Mouse (Mus musculus) intestine, embryonic 15.5 days (tissue): ENCODE results near the gene Col4a3. TPM values are rescaled to one million over a fixed set of nuclear protein-coding genes. Genes with fewer than 3 reads are reported as not detected.

Experiments
- ATAC-seq: fragments of 200-750 bp; cut with Nextera tagmentation; 2 replicates; pipeline ENCODE4 v1.8.0; 2017; ENCODE audit warnings: moderate TSS enrichment, moderate library complexity
- H3K27ac ChIP-seq: fragments of 300-500 bp; sonication (generic); 2 replicates; pipeline ENCODE4 v1.5.1; 2015; ENCODE audit warnings: mild to moderate bottlenecking, inconsistent platforms
- H3K27me3 ChIP-seq: fragments of 300-500 bp; sonication (generic); replicated peaks from 2 replicates; pipeline ENCODE4 v1.6.1; 2015; ENCODE audit warnings: inconsistent platforms
- H3K36me3 ChIP-seq: fragments of 300-500 bp; sonication (generic); 2 replicates; pipeline ENCODE4 v1.6.1; 2015; ENCODE audit warnings: inconsistent platforms
- H3K4me1 ChIP-seq: fragments of 300-500 bp; sonication (generic); replicated peaks from 2 replicates; pipeline ENCODE4 v1.6.1; 2015; ENCODE audit warnings: inconsistent platforms
- H3K4me2 ChIP-seq: fragments of 300-500 bp; sonication (generic); replicated peaks from 2 replicates; pipeline ENCODE4 v1.6.1; 2015; ENCODE audit warnings: mild to moderate bottlenecking, inconsistent platforms
- H3K4me3 ChIP-seq: fragments of 300-500 bp; sonication (generic); replicated peaks from 2 replicates; pipeline ENCODE4 v1.5.1; 2015; ENCODE audit warnings: inconsistent platforms
- H3K9ac ChIP-seq: fragments of 300-500 bp; sonication (generic); 2 replicates; pipeline ENCODE4 v1.6.1; 2015; ENCODE audit warnings: inconsistent platforms
- H3K9me3 ChIP-seq: fragments of 300-500 bp; sonication (generic); 2 replicates; pipeline ENCODE4 v1.6.1; 2016; ENCODE audit warnings: inconsistent platforms
- WGBS: fragments of 180-500 bp; shearing (Covaris S2); methylation state at CpG from one replicate; pipeline ENCODE4 v1.1.7; 2015; 5-methylcytosine and 5-hydroxymethylcytosine counted together
- polyA plus RNA-seq: library from polyadenylated mRNA; unstranded; fragments of >200 nt; fragmentation: Nextera tagmentation; extraction: Ambion mirVana; gene quantifications from 2 replicates; pipeline ENCODE4 v1.2.1, GENCODE M21; 2015

Col4a3 gene
- polyA plus RNA-seq, 1 experiment from 2014 or later = 0.25 TPM

DNA sequence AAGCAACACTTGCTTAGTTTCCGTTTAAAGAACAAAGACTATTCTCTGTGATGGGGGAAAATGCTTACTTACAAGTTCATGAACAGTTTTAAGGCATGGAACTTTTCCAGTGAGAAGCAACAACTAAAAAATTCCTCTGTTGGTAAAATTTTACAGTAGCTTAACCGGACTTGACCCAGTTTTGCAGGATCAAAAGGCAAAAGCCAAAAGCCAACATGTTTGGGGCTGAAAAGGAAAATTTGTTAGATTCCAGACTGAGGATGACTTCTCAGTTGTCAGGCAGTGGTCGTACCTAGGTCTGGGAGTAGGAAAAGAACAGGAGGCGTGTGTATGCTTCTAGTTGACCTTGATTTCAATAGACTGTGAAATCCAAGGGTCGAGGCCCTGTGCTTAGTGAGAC is 31.3 kb downstream of the Col4a3 start:
- no peak for ATAC-seq

DNA sequence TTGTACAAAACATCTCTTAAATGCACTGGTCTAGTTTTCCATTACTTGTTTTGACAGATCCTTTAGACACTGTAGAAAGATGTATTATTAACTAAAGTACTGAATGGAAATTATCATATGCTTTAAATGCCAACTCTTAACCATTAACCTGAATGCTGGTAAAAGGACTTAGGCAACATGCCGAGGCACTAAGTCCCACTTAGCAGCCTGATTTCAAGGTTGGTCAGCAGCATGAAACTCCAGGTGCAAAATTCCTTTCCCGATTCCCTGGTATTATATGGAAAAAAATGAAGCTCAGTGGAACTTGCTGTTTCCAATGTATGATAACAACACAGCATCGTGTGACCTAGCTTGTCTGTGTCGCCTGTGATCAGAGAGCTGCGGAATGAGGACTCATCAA is 31.9 kb downstream of the Col4a3 start:
- Histone ChIP-seq H3K4me1 (no peaks in the 10 kb centered on the region), H3K9me3 (no peaks in the 10 kb centered on the region), H3K9ac (no peak overlapping the region), H3K4me3 (no peak overlapping the region), H3K27me3 (no peaks in the 10 kb centered on the region), H3K4me2 (no peak overlapping the region), H3K36me3 (no peaks in the 10 kb centered on the region), H3K27ac (no peak overlapping the region)
- ATAC-seq = no peak
- WGBS = 83% methylated on average over 5 of the region's 5 CpGs

More for the DNA sequence above, 31.3 kb downstream of the Col4a3 start:
- Histone ChIP-seq H3K4me3 (no peak overlapping the region), H3K9me3 (no peaks in the 10 kb centered on the region), H3K4me1 (no peaks in the 10 kb centered on the region), H3K9ac (no peak overlapping the region), H3K36me3 (no peaks in the 10 kb centered on the region), H3K4me2 (no peak overlapping the region), H3K27ac (no peak overlapping the region), H3K27me3 (no peaks in the 10 kb centered on the region)
- WGBS = 69% methylated on average over 5 of the region's 5 CpGs

DNA sequence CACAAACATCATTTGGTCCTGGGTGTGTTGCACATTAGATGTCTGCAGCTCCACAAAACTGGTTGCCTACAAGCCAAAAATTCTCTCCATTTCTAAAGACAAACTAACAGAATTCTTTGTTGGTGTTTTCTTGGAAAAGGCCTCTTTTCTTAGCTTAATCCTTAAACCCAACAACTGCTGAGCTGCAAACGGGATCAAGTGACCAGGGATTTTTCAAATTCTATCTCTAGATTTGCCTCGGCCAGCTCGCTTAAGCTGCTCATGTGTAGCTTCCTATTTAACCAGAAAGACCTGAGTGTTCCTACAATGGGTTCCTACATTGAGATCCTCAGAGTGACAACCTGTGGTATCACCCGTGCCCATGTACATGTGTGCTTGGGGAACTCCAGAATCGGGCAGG is 33.3 kb downstream of the Col4a3 start:
- Histone ChIP-seq H3K4me3 (no peak overlapping the region), H3K36me3 (no peaks in the 10 kb centered on the region), H3K27me3 (no peaks in the 10 kb centered on the region), H3K9me3 (no peaks in the 10 kb centered on the region), H3K9ac (no peak overlapping the region), H3K27ac (no peak overlapping the region), H3K4me1 (no peaks in the 10 kb centered on the region), H3K4me2 (no peak overlapping the region)
- WGBS = 86% methylated on average over 5 of the region's 5 CpGs
- no peak for ATAC-seq

DNA sequence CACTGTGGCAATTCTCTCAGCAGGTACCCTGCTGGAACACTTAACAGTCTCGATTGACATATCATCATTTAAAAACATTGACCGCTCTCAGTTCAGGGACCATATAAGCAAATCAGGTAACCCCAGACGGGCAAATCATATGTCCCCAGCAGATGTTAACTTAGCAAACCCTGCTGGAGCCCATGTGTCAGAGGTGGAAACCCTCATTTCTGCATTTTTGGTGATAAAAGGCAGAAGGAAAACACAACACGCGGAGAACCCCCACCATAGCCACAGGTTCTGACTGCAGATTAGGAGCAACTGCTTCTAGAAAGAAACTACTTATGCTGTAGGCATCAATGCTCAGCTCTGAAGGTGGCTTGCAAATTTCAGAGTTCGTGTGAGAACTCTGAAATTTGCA is 38.2 kb downstream of the Col4a3 start:
- no peak for ATAC-seq
- H3K27me3 ChIP-seq = no peaks in the 10 kb centered on the region
- no peak overlapping the region for H3K27ac ChIP-seq
- no peaks in the 10 kb centered on the region for H3K4me1 ChIP-seq
- no peak overlapping the region for H3K4me3 ChIP-seq
- no peaks in the 10 kb centered on the region for H3K9me3 ChIP-seq
- H3K9ac ChIP-seq = no peak overlapping the region
- WGBS = 79% methylated on average over 6 of the region's 6 CpGs
- H3K36me3 ChIP-seq = no peaks in the 10 kb centered on the region
- no peak overlapping the region for H3K4me2 ChIP-seq

DNA sequence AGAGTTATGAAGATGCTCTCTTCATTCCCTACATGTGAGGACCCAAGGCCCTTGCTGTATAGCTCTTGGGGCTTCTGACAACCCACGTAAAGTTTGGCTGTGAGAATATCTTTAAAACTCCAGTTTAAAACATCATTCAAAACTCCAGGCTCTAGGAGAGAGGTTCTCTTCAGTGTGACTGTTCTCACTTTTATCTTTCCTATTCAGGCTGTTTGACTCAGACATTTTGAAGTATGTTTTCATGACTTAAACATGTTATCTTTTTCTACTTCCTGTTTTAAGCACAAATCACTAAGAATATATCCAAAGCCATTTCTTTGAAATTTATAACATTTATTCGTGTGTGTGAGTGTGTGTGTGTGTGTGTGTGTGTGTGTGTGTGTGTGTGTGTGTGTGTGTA is 38.8 kb downstream of the Col4a3 start:
- Histone ChIP-seq H3K4me1 (no peaks in the 10 kb centered on the region), H3K4me2 (no peak overlapping the region), H3K4me3 (no peak overlapping the region), H3K36me3 (no peaks in the 10 kb centered on the region), H3K27ac (no peak overlapping the region), H3K9me3 (no peaks in the 10 kb centered on the region), H3K9ac (no peak overlapping the region), H3K27me3 (no peaks in the 10 kb centered on the region)
- ATAC-seq = no peak
- WGBS = 58% methylated on average over 2 of the region's 2 CpGs

DNA sequence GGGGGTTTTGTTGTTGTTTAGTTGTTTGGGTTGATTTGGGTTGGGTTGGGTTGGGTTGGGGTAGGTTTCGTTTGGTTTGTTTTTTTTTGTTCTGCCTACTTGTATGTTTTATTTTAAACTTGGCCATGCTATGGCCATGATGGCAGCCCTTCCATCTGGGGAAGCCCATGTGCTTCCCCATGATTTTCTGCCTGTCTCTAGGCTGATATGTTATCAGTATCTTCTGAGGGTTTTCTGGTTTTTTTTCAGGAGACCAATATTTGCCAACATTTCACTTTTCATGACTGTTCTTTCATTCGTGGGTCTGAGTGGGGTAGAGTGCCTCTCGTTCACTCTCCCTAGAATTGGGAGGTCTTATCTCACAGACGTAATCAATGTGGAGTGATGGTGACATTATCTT is 40.9 kb downstream of the Col4a3 start:
- Histone ChIP-seq H3K4me1 (no peaks in the 10 kb centered on the region), H3K4me2 (no peak overlapping the region), H3K9me3 (no peaks in the 10 kb centered on the region), H3K27ac (no peak overlapping the region), H3K9ac (no peak overlapping the region), H3K36me3 (no peaks in the 10 kb centered on the region), H3K27me3 (no peaks in the 10 kb centered on the region), H3K4me3 (no peak overlapping the region)
- no peak for ATAC-seq
- WGBS = 38% methylated on average over 4 of the region's 4 CpGs

DNA sequence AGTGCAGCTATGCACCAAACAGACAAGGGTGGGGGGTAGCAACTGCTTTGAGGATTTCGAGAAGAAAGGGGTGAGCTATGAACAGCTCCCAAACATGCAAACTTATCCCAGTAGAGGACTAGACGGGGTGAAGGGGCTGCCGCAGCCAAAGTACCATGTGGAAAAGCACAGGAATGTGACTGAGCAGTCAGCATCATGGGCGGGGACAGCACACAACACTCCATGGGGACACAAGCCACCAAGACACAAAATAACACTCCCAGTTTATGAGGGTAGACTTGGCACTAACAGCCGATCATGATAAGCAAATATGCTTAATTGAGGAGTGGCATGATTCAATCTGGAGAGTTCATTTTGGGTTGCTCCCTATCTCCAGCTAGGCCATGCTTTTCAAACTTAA is 42.8 kb downstream of the Col4a3 start:
- Histone ChIP-seq H3K4me1 (no peaks in the 10 kb centered on the region), H3K27me3 (no peaks in the 10 kb centered on the region), H3K9ac (no peak overlapping the region), H3K9me3 (no peaks in the 10 kb centered on the region), H3K4me3 (no peak overlapping the region), H3K36me3 (no peaks in the 10 kb centered on the region), H3K27ac (no peak overlapping the region), H3K4me2 (no peak overlapping the region)
- WGBS = 78% methylated on average over 5 of the region's 5 CpGs
- ATAC-seq = no peak

DNA sequence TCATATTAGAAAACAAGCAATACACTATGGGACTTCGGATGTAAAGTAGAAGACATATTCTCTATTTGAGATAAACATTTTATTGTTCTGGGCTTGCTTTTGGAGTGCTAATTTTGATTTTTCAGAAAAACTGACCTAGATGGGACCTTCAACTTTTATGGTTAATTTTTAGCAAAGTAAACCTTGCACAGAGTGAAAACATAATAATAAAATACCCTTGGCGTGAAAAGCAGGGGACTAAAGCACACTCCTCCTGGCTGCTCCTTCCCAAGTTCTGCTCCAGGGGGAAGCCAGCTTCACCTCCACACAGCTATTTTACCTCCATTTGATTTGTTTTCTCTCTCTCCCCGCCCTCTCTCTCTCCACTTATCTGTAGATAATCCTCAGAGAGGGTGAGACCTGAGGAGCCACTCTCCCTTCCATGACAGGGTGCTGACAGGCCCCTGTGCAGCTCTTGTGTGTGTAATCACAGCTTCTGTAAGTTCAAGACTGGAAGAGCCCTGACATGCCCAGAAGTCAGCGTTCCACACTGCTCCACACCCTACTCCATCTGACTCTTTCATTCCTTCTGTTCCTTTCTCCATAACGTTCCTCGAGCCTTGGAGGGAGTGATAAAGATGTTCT is 44.6 kb downstream of the Col4a3 start:
- no peak overlapping the region for H3K9ac ChIP-seq
- H3K4me3 ChIP-seq = no peak overlapping the region
- WGBS = 64% methylated on average over 6 of the region's 6 CpGs
- no peaks in the 10 kb centered on the region for H3K36me3 ChIP-seq
- no peaks in the 10 kb centered on the region for H3K4me1 ChIP-seq
- H3K4me2 ChIP-seq = no peak overlapping the region
- H3K9me3 ChIP-seq = no peaks in the 10 kb centered on the region
- no peak for ATAC-seq
- no peak overlapping the region for H3K27ac ChIP-seq
- H3K27me3 ChIP-seq = no peaks in the 10 kb centered on the region

DNA sequence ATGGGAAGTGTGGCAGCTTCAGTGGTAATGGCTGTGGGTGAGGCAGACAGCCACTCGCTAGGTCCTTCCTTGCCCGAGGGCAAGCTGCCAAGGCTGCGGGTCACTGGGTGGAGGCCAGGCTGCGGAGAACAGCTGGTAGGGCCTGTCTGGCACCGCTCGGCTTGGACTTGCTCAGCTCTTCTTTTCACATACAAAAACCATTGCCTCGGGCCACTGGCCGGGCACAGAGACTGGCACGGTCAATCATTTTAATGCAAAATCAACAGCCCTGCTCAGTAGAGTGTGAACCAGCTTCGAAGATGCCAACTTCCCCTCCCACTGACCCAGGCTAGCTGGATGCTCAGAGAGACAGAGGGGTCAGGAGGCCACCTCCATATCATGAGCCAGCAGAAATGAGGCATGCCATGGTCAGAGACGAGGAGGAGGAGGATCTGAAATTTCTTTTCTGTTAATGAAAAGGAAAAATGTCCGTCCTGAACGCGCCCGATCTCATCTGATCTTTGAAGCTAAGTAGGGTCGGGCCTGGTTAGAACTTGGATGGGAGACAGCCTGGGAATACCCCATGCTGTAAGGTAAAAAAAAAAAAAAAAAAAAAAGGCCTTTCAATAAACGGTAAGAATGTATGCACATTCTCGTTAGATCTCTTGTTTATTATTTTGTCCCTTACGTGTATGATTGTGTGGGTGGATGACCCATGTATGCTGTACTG is 48.0 kb downstream of the Col4a3 start:
- WGBS = 88% methylated on average over 19 of the region's 19 CpGs
- no peaks in the 10 kb centered on the region for H3K9me3 ChIP-seq
- H3K27me3 ChIP-seq = no peaks in the 10 kb centered on the region
- H3K9ac ChIP-seq = no peak overlapping the region
- no peak overlapping the region for H3K4me3 ChIP-seq
- no peak overlapping the region for H3K27ac ChIP-seq
- no peak overlapping the region for H3K4me2 ChIP-seq
- H3K36me3 ChIP-seq = no peaks in the 10 kb centered on the region
- no peaks in the 10 kb centered on the region for H3K4me1 ChIP-seq
- ATAC-seq = no peak

DNA sequence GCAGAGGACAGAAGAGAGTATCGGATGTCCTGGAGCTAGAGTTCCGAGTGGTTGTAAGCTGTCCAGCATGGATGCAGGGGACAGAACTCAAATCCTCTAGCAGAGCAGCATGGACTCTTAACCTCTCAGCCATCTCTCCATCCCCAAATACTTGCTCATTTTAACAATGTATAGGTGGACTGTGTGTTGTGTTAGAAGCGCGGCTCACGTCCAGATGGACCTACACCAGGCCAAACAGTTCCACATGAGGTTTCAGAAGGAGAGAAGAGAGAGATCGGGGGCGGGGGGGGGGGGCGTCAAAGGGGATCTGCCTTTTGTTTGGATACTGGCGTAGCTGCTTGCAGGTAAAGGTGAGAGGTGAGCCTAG is 48.5 kb downstream of the Col4a3 start:
- no peaks in the 10 kb centered on the region for H3K27me3 ChIP-seq
- H3K27ac ChIP-seq = no peak overlapping the region
- WGBS = 82% methylated on average over 9 of the region's 9 CpGs
- no peaks in the 10 kb centered on the region for H3K9me3 ChIP-seq
- no peak overlapping the region for H3K4me3 ChIP-seq
- no peak overlapping the region for H3K9ac ChIP-seq
- H3K4me1 ChIP-seq = no peaks in the 10 kb centered on the region
- no peak for ATAC-seq
- H3K36me3 ChIP-seq = no peaks in the 10 kb centered on the region
- H3K4me2 ChIP-seq = no peak overlapping the region

DNA sequence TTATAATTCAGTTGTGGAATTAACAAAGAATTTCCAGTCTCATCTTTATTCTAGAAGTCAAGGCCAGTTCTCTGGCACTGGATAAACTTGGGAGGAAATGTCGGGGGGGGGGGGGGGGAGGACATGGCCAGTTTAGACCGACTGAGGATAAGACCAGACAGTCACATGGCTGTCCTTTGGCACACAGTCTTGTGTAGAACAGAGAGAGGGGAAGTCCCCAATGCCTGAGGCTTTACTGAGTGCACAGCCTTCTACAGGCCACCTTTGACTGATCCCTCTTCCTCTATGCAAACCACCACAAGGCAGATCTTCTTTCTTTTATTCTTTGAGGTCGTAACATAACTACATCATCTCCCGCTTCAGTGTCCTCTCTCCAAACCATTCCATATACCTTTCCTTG is 49.6 kb downstream of the Col4a3 start:
- no peak overlapping the region for H3K27ac ChIP-seq
- ATAC-seq = no peak
- H3K27me3 ChIP-seq = no peaks in the 10 kb centered on the region
- H3K9ac ChIP-seq = no peak overlapping the region
- no peaks in the 10 kb centered on the region for H3K4me1 ChIP-seq
- no peaks in the 10 kb centered on the region for H3K9me3 ChIP-seq
- no peak overlapping the region for H3K4me2 ChIP-seq
- 76% methylated on average over 4 of the region's 4 CpGs for WGBS
- no peak overlapping the region for H3K4me3 ChIP-seq
- H3K36me3 ChIP-seq = no peaks in the 10 kb centered on the region

DNA sequence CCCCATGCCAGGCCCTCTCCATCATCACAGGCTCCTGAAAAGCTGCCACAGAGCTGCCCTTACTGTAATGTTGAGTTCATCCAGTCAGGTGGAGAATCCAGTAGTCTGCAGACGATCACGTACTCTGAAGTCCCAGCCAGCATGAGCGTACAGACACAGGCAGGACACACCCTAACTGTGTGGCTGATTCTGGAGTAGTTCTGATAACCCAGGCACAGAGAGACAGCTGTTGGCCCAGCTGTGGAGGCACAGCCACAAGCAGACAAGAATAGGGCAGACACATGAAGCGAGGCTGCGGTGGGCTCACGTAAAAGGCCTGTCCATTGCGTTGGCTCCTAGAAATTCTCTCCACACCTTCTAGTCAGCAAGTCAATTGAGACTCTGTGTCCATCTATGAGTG is 50.7 kb downstream of the Col4a3 start:
- no peak overlapping the region for H3K4me2 ChIP-seq
- H3K27ac ChIP-seq = no peak overlapping the region
- WGBS = 87% methylated on average over 7 of the region's 7 CpGs
- H3K36me3 ChIP-seq = no peaks in the 10 kb centered on the region
- H3K9ac ChIP-seq = no peak overlapping the region
- H3K4me1 ChIP-seq = no peaks in the 10 kb centered on the region
- no peak overlapping the region for H3K4me3 ChIP-seq
- no peaks in the 10 kb centered on the region for H3K27me3 ChIP-seq
- H3K9me3 ChIP-seq = no peaks in the 10 kb centered on the region
- ATAC-seq = no peak

DNA sequence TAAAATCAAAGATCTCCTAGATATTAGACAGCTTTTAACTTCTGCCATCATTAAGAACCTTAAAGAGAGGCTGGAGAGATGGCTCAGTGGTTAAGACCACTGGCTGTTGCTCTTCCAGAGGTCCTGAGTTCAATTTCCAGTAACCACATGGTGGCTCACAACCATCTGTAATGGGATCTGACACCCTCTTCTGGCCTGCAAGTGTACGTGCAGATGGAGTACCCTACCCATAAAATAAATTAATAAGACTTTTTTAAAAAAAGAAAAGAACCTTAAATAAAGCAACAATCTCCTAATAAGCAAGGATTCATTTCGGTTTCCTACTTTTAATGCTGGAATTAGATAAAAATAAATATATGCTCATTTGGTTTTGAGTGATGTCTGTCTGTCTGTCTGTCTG is 51.7 kb downstream of the Col4a3 start:
- no peaks in the 10 kb centered on the region for H3K4me1 ChIP-seq
- no peak overlapping the region for H3K4me2 ChIP-seq
- H3K36me3 ChIP-seq = no peaks in the 10 kb centered on the region
- 79% methylated on average over 2 of the region's 2 CpGs for WGBS
- ATAC-seq = no peak
- H3K27me3 ChIP-seq = no peaks in the 10 kb centered on the region
- H3K9ac ChIP-seq = no peak overlapping the region
- H3K9me3 ChIP-seq = no peaks in the 10 kb centered on the region
- no peak overlapping the region for H3K4me3 ChIP-seq
- no peak overlapping the region for H3K27ac ChIP-seq
